Mouse (Mus musculus): ENCODE results near the gene Dazl.

Dazl gene

DNA sequence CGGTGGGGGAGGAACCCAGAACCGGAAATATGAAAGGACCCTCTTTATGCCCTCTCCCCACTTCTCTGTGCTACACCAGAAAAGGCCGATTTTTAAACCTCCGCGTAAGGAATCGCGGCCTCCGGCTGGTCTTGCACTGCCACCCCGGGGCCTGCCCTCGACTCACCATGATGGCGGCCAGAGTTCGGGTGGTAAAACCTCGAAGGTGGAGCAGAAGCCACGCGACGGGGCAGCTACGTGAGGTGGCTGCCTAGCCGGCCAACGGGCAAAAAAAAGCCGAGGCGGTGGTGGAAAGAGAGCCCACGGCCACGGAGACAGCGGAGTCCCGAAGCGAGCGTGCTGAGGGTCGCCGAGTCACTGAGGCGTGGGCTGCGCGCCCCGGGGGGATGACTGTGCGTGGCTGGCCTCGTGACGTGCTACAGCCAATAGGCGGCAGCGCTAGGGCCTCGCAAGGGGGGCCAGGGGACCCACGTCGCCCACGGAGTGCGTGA lies at the start of gene Dazl:
Gene Dazl (minus strand): TSS at position 396 of the 491 bp plus-strand sequence.
- peak; percentile 27 for DNase-seq (ENCODE audit: low spot score)

DNA sequence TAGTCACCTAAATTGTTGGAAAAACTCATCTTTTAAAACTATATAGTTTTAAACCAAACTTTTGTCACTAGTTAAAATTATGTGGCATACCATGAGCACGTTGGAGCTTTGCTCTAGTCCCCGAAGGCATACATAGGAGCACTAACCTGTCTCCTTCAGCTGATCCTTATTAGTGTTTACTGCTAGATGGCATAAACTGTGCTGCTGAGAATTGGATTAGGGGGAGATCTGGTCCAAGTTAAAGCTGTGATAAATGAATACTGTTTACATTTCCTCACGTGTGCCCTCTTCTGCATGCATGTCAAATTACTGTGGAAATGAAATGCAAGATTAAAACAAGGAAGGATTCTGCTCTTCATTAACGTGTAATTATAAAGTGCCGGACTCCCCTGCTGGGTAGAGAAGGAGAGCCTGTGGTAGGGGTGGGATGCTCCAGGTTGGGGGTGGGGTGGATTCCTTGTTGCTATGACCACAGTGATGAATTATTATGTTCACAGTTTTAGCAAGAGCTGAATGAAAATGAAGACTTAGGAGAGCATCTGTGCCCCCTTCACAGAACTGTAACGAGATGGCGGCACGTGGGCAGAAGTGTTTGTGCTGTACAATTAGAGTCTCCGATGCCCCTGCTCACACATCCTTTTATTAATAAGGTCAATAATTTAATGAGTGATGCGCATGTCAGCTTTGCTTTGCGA lies 48.6 kb upstream of the Dazl start:
- DNase-seq (ENCODE audit: low spot score) = no peak

DNA sequence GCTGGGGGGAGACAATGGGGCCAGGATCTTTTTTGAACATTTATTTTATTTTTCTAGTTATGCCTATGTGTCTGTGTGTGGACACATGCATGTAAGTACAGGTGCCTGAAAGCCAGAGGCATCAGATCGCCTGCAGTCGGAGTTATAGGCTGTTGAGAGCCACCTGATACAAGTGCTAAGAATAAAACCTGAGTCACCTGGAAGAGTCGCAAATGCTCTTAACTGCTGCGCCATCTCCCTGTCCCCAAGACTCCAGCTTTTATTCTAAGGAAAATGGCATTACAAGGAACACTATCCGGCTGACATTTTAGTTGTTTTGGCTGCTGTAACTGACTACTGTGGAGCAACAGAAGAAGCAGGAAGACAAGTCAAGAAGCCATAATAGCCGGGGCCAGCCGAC lies 45.5 kb upstream of the Dazl start:
- no peak for DNase-seq (ENCODE audit: low spot score)

DNA sequence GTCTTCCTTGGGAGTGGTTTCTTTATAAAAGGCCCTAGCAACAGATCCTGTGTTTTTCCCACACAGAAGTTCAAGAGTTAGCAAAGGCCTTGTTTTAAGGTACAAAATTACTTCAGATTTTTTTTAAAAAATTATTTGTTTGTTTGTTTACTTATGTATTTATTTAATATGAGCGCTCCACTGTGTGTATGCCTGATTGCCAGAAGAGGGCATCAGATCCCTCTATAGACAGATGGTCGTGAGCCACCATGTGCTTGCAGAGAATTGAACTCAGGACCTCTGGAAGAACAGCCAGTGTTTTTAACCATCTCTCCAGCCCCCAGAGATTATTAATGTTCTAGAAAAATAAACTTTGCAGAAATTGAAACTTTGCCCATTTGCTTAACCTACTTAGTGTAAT lies 42.3 kb upstream of the Dazl start:
- DNase-seq (ENCODE audit: low spot score) = no peak

DNA sequence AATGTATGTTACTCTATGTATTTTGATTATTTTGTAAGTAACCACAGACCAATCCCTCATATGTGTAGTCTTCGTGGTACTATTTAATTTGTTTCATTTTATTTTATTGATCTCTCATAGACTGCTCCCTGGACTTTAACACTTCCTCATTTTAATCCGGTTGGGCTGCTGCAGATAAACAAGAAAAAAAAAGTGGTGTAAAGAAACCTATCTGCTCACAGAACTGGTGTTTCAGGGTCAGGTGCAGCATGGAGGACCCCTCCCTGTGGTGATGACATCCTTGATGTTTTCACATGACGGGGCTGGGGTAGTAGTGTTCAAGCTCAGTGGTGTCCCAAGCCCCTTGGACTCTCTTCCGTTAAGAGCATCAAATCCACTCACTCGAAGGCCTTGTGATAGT lies 41.3 kb upstream of the Dazl start:
- DNase-seq (ENCODE audit: low spot score) = no peak

DNA sequence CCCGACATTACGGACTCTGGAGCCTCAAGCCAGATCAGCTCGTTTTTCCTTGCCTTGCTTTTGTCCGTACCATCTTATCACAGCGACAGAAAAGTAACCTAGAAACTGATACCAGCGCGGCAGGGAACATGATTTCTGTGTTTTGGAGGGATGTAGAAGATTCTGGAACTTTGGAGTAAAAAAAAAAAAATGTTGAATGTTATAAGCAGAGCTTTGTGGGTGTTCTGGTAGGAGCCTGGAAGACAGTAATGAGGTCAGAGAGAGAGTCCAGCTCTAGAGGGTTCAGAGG lies 38.5 kb upstream of the Dazl start:
- no peak for DNase-seq (ENCODE audit: low spot score)

DNA sequence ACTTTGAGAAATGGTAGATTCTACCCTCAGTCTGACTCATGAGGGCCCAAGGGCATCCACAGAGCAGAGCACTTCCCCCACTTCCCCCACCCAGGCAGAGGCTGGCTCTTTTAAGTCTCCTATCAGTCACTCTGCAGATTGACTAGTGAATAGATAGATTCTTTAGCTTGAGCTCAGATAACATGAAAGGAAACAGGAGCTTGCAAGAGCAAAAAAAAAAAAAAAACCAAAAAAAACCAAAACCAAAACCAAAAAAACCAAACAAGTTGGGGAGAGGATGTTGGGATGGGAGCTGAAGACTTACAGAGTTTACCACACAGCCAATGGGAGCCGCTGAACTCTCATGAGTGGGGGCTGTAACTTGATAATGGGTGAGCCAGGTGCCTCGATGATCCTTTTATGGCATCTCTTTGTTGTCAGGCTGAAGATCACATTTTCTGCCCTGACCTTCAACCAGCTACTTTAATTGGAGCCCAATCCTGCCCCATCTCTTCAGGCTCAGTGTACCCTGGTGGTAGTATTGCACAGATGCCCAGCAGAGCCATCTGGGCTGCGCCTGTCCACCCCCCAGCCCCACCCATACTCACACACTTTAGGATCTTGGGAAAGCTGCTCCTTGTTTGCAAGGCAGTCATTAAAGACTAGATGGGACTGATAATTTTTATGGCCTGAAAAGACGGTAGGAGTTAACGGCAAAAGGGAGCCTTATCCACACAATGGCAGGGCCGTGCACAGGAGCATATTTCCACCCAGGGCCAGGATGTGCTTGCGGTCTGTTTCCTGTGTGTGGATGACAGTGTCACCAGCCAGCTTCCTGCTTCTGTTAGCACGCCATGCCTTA lies 38.0 kb upstream of the Dazl start:
- no peak for DNase-seq (ENCODE audit: low spot score)

DNA sequence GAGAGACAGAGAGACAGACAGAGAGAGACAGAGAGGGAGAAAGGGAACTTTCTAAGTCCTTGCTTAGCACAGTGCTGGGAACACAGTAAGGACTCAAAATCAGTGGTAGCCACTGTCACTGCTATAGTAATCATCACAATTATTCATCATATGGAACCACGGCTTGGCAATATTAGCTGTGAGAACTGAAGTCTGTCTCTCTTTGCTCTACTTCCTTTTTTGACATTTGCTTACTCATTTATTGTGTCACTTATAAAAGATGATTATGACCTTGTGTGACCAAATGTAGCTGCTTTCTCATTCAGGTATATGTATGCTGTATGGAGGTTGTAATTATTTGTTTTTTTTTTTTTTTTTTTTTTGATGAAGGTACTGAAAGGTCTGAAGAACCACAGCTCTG lies 36.8 kb upstream of the Dazl start:
- DNase-seq (ENCODE audit: low spot score) = no peak

DNA sequence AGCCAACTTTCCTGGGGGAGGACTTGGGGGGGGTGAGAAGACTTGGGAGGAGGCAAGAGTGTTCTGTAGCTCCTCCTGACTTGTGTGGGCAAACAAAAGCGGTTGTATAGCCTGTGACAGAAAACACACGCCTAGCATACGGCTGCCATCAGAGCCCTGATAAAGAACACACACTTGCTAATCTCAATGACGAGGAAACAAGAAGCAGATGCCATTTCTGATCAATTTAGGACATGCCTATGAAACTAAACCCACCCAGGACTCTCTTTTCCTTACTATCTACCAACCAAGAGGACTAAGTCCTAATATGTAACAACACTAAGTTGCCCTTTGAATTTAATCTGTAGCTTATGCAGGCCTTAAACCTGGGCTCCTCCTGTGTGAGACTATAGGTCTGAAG lies 31.2 kb upstream of the Dazl start:
- no peak for DNase-seq (ENCODE audit: low spot score)

DNA sequence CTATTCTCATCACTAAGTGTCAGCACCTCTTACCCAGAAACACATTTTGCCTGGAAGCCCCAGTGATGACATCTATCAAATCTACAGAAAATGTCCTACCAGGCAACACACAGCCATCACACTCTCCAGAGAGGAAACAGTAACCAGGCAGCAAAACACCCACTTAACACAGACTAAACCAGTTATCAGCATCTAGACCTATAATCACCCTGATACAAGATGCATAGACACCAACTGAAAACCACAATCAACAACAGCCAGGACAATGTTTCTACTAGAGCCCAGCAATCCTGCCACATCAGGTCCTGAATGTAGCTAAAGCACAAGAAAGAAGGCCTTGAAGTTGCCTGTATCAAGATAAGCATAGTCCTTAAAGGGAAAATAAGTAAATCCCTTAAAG lies 25.4 kb upstream of the Dazl start:
- no peak for DNase-seq (ENCODE audit: low spot score)

DNA sequence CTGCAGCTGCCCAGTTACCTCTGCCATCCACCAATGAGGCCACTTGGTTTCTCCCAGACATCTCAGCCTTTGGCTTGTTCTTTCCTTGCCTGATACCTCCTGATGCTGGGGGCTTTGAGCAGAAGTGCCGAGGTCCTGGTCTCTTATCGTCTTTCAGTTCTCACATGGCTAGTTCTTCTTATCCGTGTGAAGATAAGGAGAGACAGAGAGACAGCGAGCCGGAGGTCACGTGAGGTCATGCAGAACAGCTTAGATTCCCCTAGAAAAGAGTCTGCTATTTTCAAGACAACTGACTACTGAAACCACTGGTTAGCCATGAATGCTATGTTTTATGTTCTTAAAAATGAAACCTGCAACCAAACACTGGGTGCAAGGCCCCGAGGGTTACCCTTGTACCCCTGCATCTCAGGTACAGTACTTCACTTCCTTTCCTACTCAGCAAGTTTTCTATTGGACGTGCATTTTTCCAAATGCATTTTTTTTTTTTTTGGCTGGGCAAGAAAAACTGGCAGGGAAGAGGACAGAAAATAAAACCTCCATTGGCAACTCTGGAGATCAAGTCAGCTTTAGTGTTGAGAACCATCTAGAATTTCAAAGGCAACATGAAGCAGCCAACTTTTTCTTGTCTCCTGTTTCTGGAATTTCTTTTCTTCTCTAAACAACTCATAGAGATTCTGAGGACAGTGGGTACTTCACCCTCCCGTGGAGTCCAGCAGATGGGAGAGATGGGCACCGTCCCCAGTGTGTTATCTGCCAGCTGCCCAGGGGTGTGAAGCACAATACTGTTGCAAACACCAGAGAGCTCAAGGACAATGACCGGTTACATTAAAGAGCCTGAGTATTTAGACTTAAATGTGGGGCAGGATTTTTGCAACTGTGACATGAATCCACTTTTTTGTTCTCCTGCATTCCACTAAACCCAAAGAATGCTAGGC lies 23.0 kb upstream of the Dazl start:
- peak; percentile 35 for DNase-seq (ENCODE audit: low spot score)

DNA sequence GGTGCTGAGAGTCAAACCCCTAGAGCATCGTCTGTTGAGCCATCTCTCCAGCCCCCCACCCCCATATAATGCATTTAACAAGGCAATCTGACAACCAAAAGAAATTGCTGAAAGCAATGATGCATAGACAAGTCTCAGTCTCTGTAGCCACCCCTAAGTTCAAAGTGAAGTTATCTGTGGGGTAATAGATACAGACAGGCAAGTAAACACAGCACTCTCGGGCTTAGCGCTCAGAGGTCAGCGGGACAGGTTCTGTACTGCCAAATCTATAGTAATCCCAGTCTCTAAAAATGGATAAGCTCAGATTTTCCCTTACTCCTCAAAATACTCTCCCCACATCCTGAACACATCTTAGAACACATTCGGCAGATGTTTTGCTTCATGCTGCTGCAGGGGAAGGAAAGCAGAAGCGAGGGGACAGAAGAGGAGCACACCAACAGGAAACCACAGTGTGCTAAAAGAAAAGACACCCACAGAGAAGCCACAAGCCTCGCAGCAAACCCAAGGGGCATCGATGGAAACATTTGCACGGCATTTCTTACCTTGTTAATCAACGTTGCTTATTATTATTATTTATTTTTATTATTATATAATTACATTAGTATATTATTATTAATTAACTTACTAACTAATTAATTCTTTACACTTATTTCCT lies 16.8 kb upstream of the Dazl start:
- no peak for DNase-seq (ENCODE audit: low spot score)

DNA sequence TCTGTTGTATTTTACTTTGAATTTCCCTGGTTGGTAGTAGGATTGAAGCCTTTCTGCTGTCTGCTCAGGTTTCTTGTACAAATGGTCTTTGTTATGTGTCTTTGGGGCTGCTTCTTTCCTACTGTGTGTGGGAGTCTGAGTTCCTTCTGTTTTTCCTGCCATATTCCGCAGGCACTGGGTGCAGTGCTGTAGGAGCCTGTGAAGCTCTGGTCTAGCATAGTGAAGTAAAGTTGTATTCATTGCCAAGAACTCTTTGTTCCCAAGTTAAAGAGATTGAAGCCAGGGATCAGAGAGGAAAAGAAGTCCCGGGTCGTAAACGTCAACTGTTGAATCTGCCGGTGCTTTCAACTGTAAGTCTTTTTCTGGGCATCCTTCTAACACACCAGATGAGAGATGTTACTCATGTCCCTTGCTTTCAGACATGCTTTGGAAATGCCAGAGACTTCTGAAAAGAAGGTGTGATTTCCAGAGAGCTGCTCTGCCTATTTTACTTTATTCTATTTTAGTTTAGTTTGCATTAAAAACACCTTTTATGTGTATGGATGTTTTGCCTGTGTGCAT lies 16.2 kb upstream of the Dazl start:
- DNase-seq (ENCODE audit: low spot score) = no peak

DNA sequence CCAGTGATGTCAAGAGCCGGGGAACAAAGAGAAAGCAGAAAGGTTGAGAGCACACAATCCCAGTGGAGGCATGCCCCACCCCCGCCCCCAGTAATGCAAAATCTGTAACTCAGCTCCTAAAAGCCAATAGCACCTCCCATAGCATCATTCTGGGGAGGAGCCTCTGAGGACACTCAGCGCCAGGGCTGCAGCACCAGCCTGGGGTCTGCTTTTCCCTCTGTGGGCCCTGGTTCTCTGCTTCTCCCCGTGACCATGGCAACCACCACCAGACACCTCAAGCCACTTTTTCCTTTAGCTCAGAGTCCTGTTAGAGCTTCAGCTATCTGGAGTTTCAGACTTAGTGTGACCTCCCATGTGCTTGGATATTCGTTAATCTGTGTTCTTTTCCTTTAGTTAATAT lies 15.4 kb upstream of the Dazl start:
- no peak for DNase-seq (ENCODE audit: low spot score)

DNA sequence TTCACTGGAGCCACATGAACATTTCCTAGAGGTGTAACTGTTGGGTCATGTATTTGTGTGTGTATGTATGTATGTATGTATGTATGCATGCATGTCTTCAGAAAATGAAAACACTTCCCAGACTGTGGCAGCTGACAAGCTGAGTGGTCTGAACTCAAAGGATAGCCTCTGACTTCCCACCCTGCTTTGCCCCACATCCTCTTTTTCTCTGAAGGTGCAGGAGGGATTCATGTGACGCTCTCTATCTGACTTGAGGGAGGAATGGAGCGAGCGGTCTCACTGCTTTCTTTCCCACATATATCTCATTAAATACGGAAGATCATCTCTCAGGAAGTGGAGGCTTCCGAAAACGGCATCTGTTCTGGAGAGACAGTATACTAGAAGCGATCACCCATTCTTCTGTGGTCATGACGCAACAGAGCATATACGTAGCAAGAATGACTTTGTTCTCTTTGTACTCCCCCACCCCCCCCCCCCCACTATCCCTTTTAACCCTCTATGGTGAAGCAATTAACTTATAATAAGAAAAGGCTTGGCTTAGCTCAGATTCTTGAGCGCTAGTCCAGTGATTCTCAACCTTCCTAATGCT lies 14.7 kb upstream of the Dazl start:
- DNase-seq (ENCODE audit: low spot score) = no peak

DNA sequence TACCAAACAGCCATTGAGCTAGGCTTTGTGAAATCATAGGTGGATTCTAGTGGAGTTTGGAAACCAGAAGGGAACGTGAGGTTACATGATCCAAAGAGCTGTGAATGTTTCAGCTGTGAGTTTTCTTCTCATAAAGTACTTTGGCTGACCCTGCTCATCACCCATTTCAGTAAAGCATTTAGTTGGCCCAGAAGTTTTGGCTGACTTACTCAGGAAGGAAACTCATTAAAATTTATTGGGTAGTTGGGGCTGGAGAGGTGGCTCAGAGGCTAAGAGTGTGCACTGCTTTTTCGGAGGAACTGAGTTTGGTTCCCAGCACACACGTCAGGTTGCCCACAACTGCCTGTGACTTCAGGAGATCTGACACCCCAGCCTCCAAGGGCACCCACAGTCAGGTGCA lies 9.4 kb upstream of the Dazl start:
- DNase-seq (ENCODE audit: low spot score) = no peak

DNA sequence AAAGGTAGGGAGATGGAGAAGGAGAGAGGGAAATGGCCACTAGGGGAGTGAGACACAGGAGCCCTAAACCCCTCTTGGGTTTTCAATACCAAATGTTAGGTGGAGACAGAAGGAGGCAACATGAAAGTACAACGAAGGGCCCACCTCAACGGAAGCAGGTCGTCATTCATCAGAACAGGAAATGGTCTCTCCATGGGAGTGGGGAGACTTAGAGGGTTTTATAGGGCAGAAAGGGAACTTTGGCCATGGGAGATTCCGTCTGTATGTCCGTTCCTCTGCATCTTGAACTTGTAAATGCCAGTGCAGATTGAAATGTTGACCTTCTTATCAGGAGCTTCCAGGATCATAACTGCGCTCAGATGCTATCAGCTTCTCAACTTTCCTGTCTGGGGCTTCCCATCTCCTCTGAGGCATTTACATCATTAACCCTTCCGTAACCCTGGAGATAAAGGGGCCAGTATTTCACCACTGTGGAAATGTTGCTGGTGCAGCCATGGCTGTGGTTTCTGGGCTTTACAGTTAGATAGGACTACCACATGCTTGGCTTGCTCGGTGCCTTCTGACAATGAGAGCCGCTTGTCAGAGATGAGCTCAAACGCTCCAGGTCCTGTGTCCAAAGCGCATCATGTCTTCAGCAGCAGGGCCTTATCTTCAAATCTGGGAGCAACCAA lies 6.9 kb upstream of the Dazl start:
- DNase-seq (ENCODE audit: low spot score) = no peak

DNA sequence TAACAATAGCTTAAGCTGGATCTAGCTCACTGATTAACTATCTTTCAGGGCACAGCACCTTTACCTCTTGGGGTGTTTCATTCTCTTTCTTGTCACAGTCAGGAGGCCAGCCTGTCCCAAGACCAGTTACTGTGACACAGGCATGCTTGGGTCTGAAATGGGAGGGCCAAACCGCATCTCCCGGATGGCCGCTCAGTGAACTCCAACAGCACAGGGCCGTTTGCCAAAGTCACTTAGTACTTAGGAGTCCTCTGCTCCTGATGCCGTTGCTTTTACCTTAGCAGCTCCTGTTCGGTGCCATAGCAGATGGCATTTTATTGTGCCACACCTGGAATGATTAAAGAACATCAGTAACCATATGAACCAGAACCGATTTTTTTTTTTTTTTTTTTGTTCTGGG lies 5.4 kb upstream of the Dazl start:
- DNase-seq (ENCODE audit: low spot score) = no peak

DNA sequence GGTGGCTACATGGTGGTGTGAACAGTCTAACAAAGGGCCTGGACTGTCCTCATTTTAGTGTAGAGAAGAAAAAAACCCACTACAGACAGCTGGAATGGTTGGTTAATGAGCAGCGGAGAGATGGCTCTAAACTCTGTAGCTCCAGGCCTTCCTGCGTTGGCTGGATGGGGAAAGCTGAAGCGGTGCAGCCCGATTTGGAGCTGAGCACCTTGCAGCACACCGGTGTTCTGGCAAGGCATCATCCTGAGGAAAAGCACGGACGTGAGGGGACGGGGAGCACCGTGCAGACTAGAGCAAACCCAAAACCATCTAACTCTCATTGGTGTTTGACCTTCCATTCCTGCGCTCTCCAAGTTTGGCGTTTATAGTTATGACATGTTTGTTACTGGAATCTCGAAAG lies 1.3 kb upstream of the Dazl start:
- no peak for DNase-seq (ENCODE audit: low spot score)

DNA sequence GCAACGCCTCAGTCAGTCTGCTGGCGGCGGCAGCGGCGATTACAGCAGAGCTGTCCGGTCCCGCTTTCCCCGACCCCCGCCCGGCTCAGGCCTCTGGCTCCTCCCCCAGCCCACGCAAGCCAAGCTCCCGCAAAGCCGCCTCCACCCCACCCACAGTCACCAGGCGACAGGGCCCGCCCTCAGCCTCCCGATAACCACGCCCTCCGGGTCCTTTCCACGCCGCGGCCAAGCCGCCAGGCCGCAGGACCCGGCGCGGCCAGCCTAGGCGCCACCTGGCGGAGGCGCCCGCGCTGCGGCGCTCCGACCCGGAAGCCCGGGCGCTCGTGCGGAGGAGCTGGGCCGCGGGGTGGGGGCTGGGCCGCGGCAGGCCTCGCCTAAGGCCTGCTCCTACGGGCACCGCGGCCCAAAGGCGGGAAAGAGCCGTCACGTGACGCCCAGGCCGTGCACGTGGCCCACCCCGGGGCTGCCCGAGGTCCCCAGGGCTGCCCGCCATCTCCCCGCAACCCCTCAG lies 720 bp downstream of the Dazl start:
- peak; percentile 93 for DNase-seq (ENCODE audit: low spot score)

Measured in ovary, postnatal 36 days (tissue).